Mouse (Mus musculus) A20 (cell line): ENCODE results near the gene Lrrc23.
A peak's percentile ranks its signal among the peaks of the same experiment; 100 is the strongest.

Experiments used
- DNase-seq: peaks from one replicate; pipeline ENCODE4 v3.0.0-alpha.2; 2011; ENCODE audit warnings: low read depth, low spot score

Gene Lrrc23

GRCm38 (mm10) chr6:124741842-124742241 lies 37.7 kb downstream of the Lrrc23 start:
- DNase-seq: no peak

DNA sequence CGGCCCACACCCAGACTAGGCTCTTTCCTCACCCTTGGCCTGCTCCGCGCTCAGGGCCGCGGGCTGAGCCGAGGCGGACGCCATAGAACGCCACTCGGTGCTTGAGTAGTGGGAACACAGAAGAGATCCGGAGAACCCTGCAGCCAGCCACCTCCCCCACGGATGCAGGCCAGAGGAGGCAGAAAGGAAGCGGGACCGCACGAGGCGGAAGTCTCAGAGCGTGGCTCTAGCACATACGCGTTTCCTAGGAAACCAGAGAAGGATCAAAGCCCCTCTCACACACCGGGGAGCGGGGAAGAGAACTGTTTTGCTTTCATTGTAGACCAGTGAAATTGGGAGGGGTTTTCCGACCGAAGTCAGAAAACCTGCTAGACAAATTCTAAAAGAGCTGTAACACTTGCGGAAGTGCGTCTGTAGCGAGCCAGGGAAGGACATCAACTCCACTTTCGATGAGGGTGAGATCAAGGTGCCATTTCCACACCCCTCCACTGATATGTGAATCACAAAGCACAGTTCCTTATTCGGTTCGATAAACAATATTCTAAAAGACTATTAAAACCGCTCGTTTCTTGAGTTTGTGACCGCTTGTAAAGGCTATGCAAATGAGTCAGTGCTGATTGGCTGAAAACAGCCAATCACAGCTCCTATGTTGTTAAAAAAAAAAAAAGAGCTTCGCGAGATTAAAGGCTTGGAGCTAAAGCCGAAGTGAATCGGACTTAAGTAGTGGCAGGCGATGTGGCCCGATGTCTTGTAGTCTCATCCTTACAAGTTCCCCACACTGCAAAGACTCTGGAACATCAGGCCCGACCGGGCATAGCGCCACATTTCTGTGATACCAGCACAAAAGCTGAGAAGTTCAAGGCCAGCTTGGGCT lies 38.4 kb downstream of the Lrrc23 start, which contains the start of gene Grcc10:
Gene Grcc10 (minus strand): TSS at position 487 of the 874 bp plus-strand sequence.
- peak; percentile 92 for DNase-seq

GRCm38 (mm10) chr6:124740211-124740887 lies 39.2 kb downstream of the Lrrc23 start:
- DNase-seq: peak; percentile 87

DNA sequence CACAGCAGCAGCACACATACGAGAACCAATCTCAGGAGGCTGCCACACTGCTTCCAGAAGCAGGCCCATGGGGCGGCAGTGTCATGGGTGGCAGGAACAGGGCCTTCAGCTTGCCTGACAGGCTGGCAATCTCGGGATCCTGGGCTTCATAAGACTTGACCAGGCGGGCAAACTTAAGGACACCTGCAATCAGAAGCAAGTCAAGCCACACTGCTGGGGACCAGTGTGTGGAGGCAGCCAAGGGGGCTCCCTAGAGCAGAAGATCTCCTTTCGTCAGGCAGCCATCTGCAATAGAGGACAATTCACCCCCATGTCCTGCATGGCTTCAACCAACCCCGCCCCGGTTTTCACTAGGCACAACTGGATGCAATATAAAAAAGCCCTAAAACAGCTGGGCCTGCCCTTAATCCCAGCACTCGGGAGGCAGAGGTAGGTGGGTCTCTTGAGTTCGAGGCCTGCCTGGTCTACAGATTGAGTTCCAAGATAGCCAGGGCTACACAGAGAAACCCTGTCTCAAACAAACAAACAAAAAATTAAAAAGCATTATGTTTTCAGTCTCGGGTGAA lies 40.2 kb downstream of the Lrrc23 start:
- no peak for DNase-seq

- DNase-seq: no peak
These were observed 41.0 kb downstream of the Lrrc23 start, which contains the start of gene Ptpn6 for GRCm38 (mm10) chr6:124738511-124739023. Ptpn6 (minus strand) TSS chr6:124738714.

DNA sequence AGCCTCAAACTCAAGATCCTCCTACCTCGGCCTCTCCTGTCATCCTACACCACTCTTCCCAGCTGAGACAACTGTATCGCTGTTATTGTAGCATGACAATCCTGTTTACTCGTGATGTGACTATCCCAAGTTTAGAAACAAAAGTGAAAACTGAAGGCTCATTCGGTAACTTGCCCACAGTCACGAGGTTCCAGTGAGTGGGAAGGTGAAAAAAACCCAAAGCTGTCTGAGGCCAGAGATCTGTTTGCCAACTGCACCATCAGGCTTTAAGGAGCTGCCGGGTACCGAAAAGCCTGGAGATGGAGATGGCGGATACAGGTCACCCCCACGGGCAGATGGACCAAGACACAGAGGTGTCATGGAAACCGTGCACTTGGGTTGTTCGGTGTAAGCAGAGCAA lies 42.5 kb downstream of the Lrrc23 start:
- DNase-seq: no peak

DNA sequence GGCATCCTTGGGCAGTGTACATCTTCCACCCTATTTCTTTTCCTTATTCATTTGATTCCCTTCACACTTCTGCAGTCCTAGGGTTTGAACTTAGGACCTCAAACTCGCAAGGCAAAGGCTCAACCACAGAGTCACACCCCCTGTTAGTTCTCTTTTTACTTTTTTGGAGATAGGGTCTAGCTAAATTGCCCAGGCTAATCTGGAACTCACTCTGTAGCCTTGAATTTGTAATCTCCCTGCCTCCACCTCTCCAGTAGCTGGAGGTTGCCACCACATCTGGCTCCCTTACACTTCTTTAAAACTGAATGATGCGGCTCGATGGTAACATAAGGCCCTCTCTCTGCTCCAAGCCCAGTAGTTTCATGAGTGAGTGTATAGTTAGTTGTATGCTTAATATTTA lies 45.1 kb downstream of the Lrrc23 start:
- no peak for DNase-seq

- DNase-seq: peak; percentile 92
These were observed 46.8 kb downstream of the Lrrc23 start for GRCm38 (mm10) chr6:124732476-124733370.

DNA sequence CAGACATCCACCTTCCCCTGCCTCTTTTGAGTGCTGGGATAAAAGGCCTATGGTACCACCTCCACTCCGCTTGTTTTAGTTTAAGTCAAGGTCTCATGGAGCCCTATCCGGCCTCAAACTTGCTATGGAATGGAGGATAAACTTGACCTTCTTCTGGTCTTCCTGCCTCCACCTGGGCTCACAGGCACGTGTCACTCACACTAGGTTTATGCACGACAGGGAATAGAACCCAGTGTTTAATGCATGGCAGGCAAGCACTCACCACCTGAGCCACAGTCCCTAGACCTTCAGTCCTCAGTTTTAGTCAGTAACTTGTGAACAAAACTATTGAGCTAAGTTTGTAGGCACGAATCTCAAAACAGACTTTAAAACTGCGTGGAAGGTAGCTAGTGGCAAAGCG lies 48.5 kb downstream of the Lrrc23 start:
- peak; percentile 59 for DNase-seq

GRCm38 (mm10) chr6:124729850-124730705 lies 49.4 kb downstream of the Lrrc23 start:
- peak; percentile 87 for DNase-seq

GRCm38 (mm10) chr6:124728621-124729020 lies 50.9 kb downstream of the Lrrc23 start:
- no peak for DNase-seq

DNA sequence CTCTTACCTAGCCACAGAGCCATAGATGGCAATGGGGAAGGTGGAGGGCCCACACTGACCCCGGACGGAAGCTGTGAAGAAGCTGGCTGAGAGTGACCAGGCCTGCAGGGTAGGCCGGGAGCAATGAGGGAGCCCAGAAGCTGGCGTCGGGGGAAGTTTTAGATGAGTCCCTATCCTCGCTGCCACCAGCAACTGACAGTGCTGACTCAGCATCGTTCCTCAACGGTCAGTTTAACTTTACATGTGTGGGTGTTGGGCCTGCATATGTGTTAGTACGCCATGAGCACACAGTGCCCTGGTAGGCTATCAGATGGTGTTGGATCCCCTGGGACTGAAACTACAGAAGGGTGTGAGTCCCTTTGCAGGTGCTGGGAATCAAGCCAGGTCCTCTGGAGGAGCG lies 55.1 kb downstream of the Lrrc23 start:
- DNase-seq: no peak

GRCm38 (mm10) chr6:124723541-124723940 lies 56.0 kb downstream of the Lrrc23 start:
- peak; percentile 62 for DNase-seq

DNA sequence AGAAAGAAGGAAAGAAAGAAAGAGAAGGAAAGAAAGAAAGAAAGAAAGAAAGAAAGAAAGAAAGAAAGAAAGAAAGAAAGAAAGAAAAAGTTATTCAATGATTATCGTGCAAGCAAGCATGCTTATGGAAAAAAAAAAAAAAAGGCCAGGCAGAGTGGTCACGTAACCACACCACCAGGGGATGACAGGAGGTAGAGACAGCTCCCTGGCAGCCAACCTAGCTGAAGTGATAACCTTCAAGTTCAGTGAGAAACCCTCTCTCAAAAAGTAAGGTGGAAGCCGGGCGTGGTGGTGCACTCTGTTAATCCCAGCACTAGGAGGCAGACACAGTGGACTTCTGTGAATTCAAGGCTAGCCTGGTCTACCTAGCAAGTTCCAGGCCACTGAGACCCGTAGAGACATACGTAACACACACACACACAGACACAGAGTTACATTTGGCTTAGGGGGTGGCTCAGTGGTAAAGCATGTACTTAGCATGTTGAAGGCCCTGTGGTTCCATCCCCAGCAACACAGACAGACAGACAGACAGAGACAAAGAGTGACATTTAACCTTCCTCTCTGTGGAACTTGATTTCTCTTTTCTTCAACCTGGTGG lies 56.6 kb downstream of the Lrrc23 start:
- DNase-seq: peak; percentile 58

- DNase-seq: peak; percentile 94
These were observed 58.6 kb downstream of the Lrrc23 start for GRCm38 (mm10) chr6:124720904-124721303.
